In the genomic region with DNA sequence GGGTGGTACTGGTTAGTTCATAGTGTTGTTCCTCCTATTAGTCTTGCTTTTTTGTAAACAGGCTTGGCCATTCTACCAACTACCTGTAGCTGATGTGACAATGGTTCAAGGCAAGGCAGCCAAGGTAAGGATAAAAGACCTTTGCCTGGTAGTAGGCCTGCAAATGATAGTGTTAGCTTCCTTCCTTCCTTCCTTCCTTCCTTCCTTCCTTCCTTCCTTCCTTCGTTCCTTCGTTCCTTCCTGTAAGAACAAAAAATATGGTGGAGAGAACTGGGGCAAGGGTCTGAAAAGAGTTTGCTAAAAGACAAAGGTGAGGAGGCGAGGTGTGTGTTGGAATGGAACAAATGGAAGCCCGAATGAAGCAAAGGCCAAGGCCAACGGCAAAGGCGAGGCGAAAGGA, we compare ENCODE assay signal across 5 mouse cellular contexts.
A peak's percentile ranks its signal among the peaks of the same experiment; 100 is the strongest.
DNase-seq lines count a peak whose midpoint lies in the region.

No protein-coding gene starts in this region.

- peak; percentile 12 for DNase-seq in cerebellum, adult 11 months
- peak; percentile 33 for DNase-seq in cerebellum, adult 8-10 months
- DNase-seq in cerebellum, adult 9-11 months: peak; percentile 37
- peak; percentile 8 to 10 for DNase-seq in heart, adult 9 months (ENCODE audit: low spot score in 2 of 2)
- peak; percentile 5 for DNase-seq in layer of hippocampus, adult 11-12 months (ENCODE audit: low spot score)

Comparison
In these comparisons a context has a peak if more than half of its experiments do, and no peak if none do; other contexts are left out.
1. Peak in every context shown above with its lines: DNase-seq.